Mouse (Mus musculus) adrenal gland, adult 2 months (tissue): ENCODE data around the gene Scube1. TPM values are rescaled to one million over a fixed set of nuclear protein-coding genes. Genes with fewer than 3 reads are reported as not detected.

Experiments used
- DNase-seq: peaks from one replicate; pipeline ENCODE4 v3.0.0; 2021
- long read RNA-seq: library from polyadenylated mRNA; stranded (forward); transcript quantifications from one replicate; pipeline ENCODE4 v2.0.0, GENCODE M21; 2021
- polyA plus RNA-seq: library from polyadenylated mRNA; depleted of rRNA; stranded (reverse); fragments of >200 nt; gene quantifications from 2 replicates; pipeline ENCODE4 v1.2.3, GENCODE M21; 2012; rRNA removed
- total RNA-seq, 2 experiments: library from RNA; stranded (reverse); gene quantifications; 2 replicates each; pipeline ENCODE4 v1.2.3; 2021

Gene Scube1
- total RNA-seq (1 to 10 TPM; 3.2 to 9.1 TPM), polyA plus RNA-seq (10.5 and 15.1 TPM in 2 replicates)
- long read RNA-seq, partial matches to known transcripts, result 0 of 4 reads
- long read RNA-seq, other reads (novel, unspliced or antisense), result 0 of 4 reads

DNA sequence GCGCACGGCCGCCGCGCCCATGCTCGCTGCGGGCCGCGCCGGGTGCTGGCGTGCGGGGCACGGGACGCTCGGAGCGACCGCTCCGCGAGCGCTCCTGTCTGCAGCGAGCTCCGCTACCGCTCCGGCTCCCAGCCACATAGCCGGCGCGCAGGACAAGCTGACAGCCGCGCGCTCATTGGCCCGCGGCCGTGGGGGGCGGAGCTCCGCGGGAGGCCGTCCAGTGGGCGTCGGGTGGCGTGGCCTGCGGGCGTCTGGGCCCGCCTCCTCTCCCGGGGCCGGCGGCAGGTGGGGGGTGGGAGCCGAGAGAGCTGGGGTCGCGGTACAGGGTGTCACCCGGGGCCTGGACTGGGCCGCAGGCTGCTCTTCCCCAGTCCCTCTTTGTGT lies at the start of gene Scube1:
TSS of gene Scube1 (minus strand) at position 136 of the 384 bp plus-strand sequence.
- DNase-seq, result peak; percentile 96

DNA sequence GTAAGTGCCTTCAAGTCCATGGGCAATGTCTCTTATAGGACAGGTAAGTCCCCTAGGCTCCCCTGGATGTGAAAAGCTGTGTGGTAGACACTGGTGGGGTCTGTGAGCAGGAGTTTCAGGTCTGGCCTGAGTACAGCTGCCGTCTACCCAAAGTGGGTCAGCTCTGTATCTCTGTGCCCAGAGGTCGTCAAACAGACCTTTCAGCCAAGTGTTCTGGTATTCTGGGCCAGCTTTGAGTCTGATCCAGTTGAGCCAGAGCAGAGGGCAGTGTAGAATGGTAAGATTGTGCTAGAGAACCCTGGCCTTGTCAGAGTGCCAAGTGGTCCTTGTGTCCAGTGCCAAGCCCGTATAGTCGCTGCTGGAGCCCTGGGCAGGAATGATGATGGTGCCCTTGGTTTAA lies 48.1 kb upstream of the Scube1 start:
- DNase-seq, result no peak

DNA sequence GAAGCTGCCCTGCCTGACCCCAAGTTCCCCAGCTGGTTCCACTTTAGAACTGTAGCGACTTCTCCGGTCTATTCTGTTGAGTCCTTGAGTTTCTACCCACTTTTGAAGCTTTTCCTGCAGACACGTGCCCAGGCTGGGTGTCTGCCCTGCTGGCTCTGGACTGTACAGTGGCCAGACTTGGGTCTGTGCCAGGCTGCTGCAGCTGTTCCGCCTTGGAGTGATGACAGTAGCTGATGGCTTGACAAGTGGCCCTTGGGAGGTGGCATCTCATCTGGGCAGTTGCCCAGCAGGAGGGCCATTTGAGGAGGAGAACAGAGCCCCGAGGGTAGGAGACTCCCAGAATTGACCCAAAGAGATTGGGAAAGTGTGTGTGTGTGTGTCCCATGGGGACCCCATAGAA lies 47.6 kb upstream of the Scube1 start:
- peak; percentile 38 for DNase-seq

DNA sequence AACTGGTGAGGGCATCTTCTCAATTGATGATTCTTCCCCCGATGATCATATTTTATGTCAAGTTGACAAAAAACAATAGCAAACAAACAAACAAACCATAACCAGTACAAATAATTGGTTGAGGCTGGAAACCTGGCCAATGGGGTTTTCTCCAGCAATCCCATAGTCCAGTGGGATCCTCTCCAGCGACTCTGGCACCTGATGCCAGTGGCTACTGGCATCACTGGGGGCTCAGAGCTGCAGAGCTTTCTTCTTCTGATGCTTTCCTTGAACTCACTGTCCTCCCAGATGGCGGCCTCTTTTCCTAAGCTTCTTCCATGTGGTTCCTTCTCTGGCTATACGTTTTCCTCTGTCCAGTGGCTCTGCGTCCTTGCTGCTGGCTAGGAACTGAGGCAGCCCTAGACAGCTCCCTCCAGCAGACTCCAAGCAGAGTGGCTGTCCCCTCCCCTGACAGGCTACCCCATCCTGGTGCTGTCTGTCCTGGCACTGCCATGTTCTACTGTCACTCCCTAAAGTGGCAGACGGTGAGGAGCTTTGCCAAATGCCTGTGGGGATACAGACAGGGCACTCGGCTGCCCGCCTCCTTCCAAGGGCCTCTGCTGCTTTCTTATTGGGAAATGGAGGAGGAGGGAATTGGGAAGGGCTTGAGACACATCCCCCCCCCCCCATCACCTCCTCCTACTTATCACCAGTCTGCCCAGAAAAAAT lies 46.7 kb upstream of the Scube1 start:
- no peak for DNase-seq

DNA sequence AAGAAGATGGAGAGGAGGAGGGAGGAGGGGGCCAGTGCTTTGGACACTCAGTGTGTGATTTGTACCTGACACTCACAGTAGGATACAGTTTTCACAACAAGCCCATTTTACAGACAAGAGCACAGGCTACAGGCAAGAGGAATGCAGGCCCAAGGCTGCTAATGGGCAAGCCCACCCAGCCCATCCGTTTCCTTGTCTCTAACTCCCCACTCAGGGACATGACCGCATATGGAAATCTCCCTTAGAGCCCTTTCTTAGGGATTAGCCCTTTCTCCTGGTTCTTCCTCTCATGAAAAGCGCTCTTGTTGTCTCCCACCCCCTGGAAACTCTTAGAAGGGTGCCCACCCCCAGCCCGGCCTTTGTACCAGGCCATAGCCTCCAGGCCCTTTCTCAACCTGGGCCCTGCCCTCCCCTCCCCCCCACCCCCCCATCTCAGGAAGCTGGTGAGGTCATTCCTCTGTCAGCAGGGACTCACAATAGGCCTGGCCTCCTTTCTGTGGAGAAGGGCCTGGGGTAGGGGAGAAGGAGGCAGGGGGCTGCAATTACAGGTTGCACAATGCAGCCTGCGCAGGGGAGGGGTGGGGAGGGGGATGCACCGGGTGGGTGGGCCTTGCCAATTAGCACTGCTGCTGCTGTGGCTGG lies 40.7 kb upstream of the Scube1 start:
- no peak for DNase-seq

DNA sequence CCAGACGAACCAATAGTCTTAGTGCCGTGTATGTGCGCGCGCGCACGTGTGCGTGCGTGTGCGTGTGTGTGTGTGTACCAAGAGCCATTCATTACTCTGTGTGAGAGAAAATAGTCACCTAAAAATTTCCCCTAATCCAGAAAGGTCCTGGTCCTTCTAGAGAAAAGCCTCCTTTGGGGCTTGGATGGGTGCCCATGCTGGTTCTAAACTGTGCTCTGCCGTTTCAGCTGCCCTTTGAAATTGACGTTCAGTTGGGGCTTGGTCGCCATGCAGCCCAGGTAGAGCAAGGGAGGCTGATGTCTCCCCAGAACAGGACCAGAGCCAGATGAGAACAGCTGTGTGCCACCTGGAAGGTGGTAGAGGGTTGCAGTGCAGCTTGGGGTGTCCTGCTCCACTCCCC lies 36.7 kb upstream of the Scube1 start:
- DNase-seq, result no peak

DNA sequence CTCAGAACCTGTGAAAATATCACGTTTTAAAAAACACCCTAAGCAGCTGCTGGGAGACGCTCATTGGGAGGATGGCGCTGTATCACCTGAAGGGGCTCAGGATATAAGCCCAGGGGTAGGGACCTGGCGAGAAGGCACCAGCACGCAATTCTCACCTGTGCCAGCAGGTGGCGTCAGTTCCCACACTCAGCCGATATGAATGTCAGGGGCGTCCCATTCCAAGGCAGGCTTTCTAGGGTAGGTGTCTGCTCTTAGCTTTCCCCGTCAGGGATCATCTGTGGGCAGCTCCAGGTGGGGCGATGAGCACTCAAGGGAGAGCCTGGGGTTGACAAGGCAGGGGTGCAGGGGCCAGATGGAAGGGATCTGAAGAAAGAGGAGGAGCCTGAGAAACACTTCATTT lies 35.9 kb upstream of the Scube1 start:
- DNase-seq, result peak; percentile 16

DNA sequence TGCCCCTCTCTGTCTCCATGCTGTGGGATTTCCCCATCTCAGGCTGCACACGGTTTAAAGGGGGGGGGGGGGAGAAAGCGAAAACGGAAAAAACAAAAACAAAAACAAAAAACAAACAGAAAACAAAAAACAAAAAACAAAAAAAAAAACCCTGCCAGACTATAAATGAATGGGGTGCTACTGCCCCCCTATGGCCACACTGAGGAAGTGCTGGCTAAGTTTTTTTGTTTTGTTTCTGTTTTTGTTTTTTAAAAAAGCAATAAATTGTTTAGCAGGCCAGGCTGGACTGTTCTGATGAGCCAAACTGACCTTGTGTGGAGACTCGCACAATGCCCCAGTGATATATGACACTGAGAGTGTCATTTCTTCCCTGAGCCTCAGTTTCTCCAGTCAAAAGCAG lies 34.1 kb upstream of the Scube1 start:
- no peak for DNase-seq

DNA sequence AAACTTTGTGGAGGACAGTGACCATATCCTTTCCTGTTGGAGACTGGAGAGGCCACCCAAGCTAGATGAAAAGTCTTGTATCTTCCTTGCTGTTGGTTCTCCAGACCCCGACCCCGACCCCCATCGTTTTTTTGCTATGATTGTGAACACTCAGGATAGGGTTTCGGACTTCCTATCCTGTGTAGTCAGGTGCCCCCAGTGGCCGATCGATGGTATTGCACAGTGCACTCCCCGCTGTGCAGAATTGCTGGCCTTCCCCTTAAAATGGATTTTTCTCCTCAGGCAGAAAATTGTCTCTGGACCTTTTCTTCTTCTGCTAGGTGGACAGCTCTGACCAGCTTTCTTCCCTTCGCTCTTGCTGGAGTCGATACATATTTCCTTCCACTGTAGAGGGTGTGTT lies 31.9 kb upstream of the Scube1 start:
- no peak for DNase-seq

DNA sequence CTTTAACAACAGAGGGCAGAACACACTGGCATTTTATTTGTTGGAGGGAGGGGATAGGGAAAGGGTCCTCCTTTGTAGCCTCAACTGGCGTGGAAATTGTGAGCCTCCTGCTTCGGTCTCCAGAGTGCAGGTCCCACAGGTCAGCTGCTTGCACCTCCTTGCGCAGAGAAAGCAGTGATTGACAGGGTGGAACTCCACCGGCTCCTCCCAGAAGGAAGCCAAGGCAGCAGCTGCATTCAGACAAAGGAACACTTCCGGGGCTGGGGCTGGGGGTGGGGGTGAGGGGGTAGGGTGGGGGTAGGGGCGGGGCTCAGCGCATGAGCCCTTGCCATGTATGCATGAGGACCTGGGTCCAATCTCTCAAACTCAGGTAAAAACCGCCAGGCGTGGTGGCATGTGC lies 24.6 kb upstream of the Scube1 start:
- DNase-seq, result no peak

DNA sequence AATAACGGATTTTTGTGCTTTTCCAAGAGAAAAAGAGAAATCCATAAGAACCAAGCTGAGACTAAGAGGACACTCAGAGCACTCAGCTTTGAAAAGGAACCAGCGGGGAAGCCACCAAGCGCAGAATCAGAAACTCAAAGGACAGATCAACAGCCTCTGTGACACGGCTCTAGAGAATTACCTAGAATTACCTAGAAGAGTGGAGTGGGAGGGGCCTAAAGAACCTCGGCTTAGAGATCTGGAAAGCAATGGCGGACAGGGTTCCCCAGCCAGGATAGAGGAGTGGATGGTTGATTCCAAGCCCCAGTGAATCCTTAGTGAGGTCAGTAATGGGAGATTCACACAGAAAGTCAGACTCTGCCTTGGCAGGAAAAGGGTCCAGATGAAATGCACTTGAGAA lies 24.2 kb upstream of the Scube1 start:
- no peak for DNase-seq

DNA sequence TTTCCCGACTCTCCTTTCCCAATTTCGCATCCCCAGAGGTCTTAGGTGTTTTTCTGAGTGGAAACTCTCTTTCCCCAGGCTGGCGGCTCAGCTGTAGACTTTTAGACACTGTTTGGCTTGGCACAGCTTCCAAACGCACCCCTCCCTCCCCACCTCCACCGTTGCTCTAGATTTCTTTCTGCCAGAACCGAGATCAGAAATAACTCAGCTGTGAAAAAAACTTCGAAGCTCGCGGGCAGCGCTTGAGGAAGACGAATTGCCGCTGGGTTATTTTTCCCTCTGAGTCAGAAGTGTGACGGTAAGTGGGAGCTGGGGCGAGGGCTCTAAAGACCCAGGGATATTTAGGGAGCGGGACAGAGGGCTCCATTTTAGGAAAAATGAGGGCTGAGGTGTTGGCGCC lies 21.5 kb upstream of the Scube1 start:
- no peak for DNase-seq

DNA sequence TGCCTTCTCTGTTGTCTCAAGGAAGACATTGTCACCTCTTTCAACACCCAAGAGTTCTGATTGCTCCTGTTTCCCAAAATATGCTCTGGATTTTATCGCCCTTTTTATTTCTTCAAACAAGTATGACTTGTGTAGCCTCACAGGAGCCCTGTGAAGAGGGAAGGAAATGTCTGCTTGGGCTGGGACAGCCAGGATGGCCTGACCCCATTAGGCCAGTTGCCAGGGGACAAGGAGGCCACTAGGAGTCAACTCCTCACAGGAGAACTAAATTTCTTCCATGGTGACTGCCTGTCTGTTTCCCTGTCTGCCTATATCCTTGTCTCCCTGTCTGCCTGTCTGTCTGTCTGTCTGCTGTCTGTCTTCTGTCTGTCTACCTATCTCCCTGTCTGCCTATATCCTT lies 17.2 kb upstream of the Scube1 start:
- DNase-seq, result peak; percentile 33

DNA sequence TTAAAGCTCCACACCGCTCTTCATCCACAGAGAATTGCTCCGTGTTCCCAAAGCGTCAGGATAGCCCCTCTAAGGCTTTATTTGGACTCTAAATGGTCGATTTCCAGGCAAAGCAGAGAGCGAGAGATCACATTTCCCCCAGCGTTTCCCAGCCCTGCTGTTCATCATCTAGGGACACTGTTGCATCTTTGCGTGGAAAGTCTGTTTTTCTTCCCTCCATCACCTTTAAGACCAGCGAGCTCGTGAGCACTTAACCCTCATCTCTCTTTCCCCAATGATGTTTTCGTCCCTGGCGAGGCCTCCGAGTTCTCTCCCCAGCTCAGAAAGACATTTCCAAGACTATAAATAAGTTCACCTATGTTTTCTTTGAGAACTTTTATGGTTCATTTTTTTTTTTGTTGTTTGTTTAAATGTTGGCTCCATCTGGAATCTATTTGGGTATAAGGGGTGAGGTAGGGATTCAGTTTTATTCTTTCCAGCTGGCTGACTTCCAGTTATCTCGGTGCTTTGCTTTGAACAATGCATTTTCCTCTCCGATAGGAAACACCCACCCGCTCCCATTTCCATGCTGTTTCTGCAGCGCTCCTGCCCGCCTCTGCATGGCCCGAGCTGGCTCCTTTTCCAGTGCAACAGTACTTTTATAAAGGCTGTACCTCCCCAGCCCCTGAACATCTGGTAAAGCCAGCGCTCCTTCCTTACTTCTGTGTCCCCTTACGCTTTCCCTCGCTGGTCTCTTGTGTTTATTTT lies 16.0 kb upstream of the Scube1 start:
- DNase-seq, result no peak

DNA sequence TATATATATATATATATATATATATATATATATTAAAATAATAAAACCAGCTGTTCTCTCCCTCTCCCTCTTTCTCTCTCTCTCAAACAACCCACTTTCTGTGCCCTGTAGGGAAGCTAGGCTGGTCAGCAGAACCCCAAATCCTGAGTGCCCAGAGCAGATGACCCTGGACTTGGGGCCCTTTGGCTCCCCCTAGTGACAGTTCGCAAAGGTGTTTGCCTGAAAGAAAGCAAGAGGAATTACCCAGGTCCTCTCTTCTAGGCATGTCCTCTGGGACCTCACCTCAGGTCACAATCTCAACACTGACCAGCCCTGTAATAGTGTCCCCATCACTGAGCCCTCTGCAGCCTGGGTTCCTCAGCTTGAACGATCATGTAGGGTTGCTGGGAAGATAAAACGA lies 2.8 kb upstream of the Scube1 start:
- DNase-seq, result peak; percentile 65

DNA sequence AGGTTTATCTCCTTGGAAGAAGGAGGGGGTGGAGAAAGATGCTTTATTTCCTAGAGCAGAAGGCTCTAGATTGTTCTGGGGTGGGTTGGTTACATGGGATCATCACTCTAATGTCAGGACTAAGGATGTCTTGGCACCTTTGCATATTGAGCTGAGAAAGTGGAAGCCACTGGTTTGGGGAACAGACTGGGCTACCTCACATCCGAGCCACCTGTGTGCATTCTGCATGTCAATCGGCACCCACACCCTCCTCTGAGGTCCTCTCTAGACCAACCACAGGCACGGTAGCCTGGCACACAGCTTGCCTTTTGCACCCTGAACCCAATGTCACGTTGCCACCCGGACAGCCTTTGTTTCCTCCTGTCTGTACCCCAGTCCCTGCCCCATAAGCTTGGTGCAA lies 1.9 kb upstream of the Scube1 start:
- no peak for DNase-seq

DNA sequence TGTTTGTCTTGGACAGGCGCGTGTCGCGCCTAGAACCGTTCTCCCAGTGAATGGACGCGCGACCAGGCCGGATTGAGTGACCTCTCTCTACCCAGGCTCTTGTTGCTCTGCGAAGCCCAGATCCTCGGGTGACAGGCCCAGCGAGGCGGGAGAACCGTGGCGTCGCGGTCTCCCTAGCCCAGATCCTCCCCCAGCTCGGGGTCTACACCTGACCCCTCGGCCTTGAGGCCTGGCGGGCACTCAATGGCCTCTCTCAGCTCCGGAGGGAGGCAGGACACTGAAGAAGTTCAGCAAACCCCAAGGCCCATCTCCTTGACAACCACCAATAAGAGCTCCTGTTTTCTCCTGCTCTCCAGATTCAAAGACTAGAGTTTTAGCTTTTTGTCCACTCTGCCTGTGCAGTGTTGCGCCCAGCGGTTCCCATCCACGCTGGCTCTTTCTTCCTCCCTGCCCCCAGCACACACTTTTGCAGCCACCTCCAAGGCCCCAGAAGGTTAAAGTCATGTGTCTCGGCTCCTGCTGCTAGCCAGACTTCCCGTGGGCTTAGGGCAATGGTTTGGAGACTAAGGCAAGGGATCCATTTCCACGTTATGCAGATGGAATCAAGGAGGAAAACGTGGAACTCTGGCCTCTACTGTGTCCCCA lies 857 bp upstream of the Scube1 start:
- DNase-seq, result peak; percentile 21

DNA sequence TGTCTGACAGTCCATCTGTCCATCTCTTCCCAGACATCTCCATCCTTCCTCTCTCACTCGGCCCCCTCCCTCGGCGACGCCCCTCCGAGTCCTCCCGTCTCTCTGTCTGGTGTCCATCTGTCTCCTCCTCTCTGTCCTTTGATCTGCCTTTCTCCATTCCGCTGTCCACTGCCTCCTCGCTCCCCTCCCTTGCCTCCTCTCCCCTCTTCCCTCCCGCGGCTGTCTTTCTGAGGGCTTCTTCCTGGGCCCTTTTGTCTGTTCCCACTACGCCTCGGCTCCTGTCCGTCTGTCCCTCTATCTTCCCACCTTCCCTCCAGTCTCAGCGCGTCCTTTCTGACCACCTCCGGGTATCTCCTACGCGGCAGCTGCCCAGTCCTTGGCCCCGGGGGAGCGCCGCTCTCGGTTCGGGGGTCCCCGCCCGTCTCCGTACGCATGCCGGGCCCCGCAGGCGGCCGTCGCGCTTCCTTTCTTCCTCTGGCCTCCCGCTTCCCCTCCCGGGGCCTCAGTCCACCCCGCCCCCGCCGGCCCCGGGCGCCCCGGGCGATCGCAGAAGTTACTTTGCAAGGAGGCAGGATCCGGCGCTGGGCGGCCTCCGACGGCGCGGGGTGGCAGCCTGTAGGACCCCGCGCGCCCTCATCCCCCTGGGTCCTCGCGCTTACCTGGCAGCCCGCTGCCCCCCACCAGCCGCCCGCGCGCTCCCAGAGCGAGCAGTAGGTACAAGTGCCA lies 498 bp downstream of the Scube1 start:
- peak; percentile 32 for DNase-seq

DNA sequence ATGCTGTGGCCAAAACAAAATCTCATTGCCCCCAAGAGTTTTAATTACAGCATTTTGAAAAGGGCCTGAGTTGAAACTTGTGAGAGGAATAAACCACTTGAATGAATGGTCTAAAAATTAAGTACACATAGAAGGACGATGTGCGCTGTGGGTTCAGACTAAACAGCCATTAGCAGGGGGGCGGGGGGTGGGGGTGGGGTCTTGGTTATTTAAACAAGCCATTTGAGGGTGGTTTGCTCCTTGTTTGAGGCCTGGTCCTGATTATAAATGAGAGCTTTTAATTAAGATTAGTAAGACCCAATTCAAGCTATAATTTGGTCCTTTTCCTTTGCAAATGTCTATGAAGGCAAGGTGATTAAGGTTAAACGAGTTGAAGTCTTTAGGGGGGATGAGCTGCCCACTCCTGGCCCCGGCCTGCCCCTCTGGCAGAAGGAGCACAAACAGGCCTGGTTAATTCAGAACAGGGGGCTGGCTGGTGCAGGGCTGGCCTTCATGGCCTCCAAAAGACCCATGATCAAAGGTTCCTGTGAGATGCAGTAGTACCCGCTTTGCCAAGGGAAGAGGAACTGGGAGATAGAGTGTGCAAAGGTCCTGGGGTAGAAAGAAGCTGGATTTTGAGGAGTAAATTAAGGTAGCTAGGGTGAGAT lies 9.1 kb downstream of the Scube1 start:
- DNase-seq, result no peak

DNA sequence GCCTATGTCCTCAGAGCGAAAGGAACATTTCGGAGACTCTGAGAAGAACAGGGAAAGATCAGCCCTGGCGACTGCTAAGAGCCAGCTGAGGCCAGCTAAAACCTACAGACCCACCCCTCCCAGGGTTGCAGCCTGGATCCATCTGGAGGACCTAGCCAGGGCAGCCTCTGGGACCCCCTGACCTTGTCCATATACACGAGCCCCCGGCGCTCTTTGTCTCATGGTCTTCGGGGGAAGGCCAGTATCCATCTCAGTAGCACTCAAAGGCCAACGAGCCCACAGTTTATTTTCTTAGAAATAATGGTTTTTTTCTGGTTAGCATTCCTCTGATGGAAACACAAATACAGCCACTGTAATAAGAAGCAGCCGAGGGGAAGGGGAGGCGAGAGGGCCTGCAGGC lies 12.0 kb downstream of the Scube1 start:
- DNase-seq, result no peak

DNA sequence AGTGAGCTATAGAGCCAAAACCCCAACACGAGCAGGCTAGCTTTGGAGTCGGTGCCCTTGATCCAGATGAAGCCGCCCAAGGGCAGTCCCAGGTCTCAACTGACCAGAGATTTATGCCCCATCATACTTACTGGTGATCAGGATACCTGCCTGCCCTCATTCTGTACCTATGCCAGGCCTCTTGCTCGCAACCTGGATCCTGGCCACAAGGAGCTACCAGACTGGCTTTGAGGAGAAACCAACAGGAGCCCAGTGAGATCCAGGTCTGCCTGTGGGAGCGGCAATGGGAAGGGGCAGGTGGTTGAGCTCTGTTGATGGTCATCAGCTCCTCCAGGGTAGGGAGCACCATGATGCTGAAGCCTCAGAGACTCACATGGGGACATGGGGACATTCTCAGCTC lies 12.5 kb downstream of the Scube1 start:
- DNase-seq, result no peak
